8 mouse cellular contexts compared by ENCODE assay signal in genomic region chr6:21850526-21851345, GRCm38 (mm10). TPM values are rescaled to one million over a fixed set of nuclear protein-coding genes. Genes with fewer than 3 reads are reported as not detected.
DNase-seq lines count a peak whose midpoint lies in the region; ATAC-seq and TF ChIP-seq lines count a peak whose summit lies in the region.

No protein-coding gene starts in this region.

- DNase-seq in cerebellum, adult 2 months = peak; percentile 7 to 16
- DNase-seq in cerebellum, adult 9-11 months = no peak
- DNase-seq in embryonic facial prominence, embryonic 10.5 days (ENCODE audit: low spot score) = peak; percentile 46
- DNase-seq in heart, postnatal 36 days = peak; percentile 22 to 35
- DNase-seq in limb, embryonic 11.5 days (ENCODE audit: low spot score) = peak; percentile 45
- no peak for DNase-seq in yolk sac, embryonic 10.5 days (ENCODE audit: low spot score)
- no peak for DNase-seq in B cell, adult 2 months

- no peak overlapping the region for H3K4me3 ChIP-seq in cerebellum, adult 2 months (replicated peaks; ENCODE audit: insufficient read depth, low read depth, low read length)
- H3K4me3 ChIP-seq in embryonic facial prominence, embryonic 10.5 days = peak overlapping the region; percentile 76
- peak overlapping the region; percentile 76 for H3K4me3 ChIP-seq in limb, embryonic 11.5 days (ENCODE audit: low read depth, low read length)
- peak overlapping the region; percentile 92 for H3K4me3 ChIP-seq in midbrain, embryonic 16.5 days (ENCODE audit: low read depth, low read length)

- peak overlapping the region; percentile 58 for H3K4me2 ChIP-seq in limb, embryonic 11.5 days (ENCODE audit: low read depth, severe bottlenecking)
- peak overlapping the region; percentile 71 for H3K4me2 ChIP-seq in midbrain, embryonic 16.5 days (ENCODE audit: low read length)

- H3K36me3 ChIP-seq in embryonic facial prominence, embryonic 10.5 days (replicated peaks) = peaks cover 32% of the 10 kb centered on the region
- H3K36me3 ChIP-seq in limb, embryonic 11.5 days (ENCODE audit: control insufficient read depth, insufficient read depth, low read length) = no peaks in the 10 kb centered on the region
- 0 out of 2 replicates have a peak, but pooled peaks cover 6% of the 10 kb centered on the region for H3K36me3 ChIP-seq in midbrain, embryonic 16.5 days (ENCODE audit: control insufficient read depth, insufficient read depth, low read length)

- ATAC-seq in limb, embryonic 11.5 days (ENCODE audit: insufficient number of reproducible peaks, low FRiP score, low TSS enrichment, low read depth) = no peak
- peak; percentile 53 for ATAC-seq in midbrain, embryonic 16.5 days

- WGBS in cerebellum, adult 2 months = 31% methylated on average over 21 of the region's 21 CpGs
- 25% methylated on average over 21 of the region's 21 CpGs for WGBS in embryonic facial prominence, embryonic 10.5 days
- 25% methylated on average over 21 of the region's 21 CpGs for WGBS in limb, embryonic 11.5 days
- WGBS in midbrain, embryonic 16.5 days = 25% methylated on average over 21 of the region's 21 CpGs

- TF ChIP-seq POLR2A in cerebellum, adult 2 months (IDR thresholded peaks at IDR 0.05; ENCODE audit: borderline replicate concordance, insufficient read depth, low read length) = no peak

- intact Hi-C loops in heart, postnatal 36 days (cut with DNase I) = loop anchor here (2.0 to 5.0 kb wide), 2 partner anchors 98 to 222 kb away; partner anchors contain the start of gene Ing3

- H3K27ac ChIP-seq in cerebellum, adult 2 months (ENCODE audit: insufficient read depth, low read length) = no peak overlapping the region
- peak overlapping the region; percentile 93 for H3K27ac ChIP-seq in embryonic facial prominence, embryonic 10.5 days (replicated peaks)
- no peak overlapping the region for H3K27ac ChIP-seq in limb, embryonic 11.5 days (replicated peaks; ENCODE audit: low read depth, low read length)
- H3K27ac ChIP-seq in midbrain, embryonic 16.5 days (ENCODE audit: low read length) = no peak overlapping the region

- H3K9ac ChIP-seq in limb, embryonic 11.5 days (ENCODE audit: low read length) = peak overlapping the region; percentile 86
- peak overlapping the region; percentile 88 for H3K9ac ChIP-seq in midbrain, embryonic 16.5 days (ENCODE audit: low read depth, low read length)

- no peaks in the 10 kb centered on the region for H3K4me1 ChIP-seq in cerebellum, adult 2 months (ENCODE audit: control insufficient read depth, insufficient read depth, low read length)
- peaks cover 23% of the 10 kb centered on the region for H3K4me1 ChIP-seq in embryonic facial prominence, embryonic 10.5 days
- no peaks in the 10 kb centered on the region for H3K4me1 ChIP-seq in limb, embryonic 11.5 days (ENCODE audit: control insufficient read depth, insufficient read depth, low read length)
- peaks cover 14% of the 10 kb centered on the region; the same call in 1 of the 2 replicates for H3K4me1 ChIP-seq in midbrain, embryonic 16.5 days (ENCODE audit: control insufficient read depth, insufficient read depth, low read length)

- no peaks in the 10 kb centered on the region for H3K9me3 ChIP-seq in embryonic facial prominence, embryonic 10.5 days
- H3K9me3 ChIP-seq in limb, embryonic 11.5 days (ENCODE audit: control insufficient read depth, low read length) = no peaks in the 10 kb centered on the region
- H3K9me3 ChIP-seq in midbrain, embryonic 16.5 days (replicated peaks; ENCODE audit: control insufficient read depth, low read length, poor library complexity, severe bottlenecking) = no peaks in the 10 kb centered on the region

- H3K27me3 ChIP-seq in cerebellum, adult 2 months (ENCODE audit: control insufficient read depth, insufficient read depth, low read length) = no peaks in the 10 kb centered on the region
- no peaks in the 10 kb centered on the region for H3K27me3 ChIP-seq in embryonic facial prominence, embryonic 10.5 days (replicated peaks; ENCODE audit: low read depth, poor library complexity, severe bottlenecking)
- H3K27me3 ChIP-seq in limb, embryonic 11.5 days (ENCODE audit: control insufficient read depth, insufficient read depth, low read length) = no peaks in the 10 kb centered on the region
- no peaks in the 10 kb centered on the region for H3K27me3 ChIP-seq in midbrain, embryonic 16.5 days (ENCODE audit: control insufficient read depth, insufficient read depth, low read depth, low read length)

- TF ChIP-seq CTCF in cerebellum, adult 2 months (IDR thresholded peaks at IDR 0.05; ENCODE audit: borderline replicate concordance, insufficient read depth, low read depth, low read length) = no peak

RNA-seq across cellular contexts. Expression of gene Tspan12, which starts 1.6 kb away (rescaled TPM):
- 17.2 and 17.8 TPM in 2 replicates for polyA plus RNA-seq in cerebellum, adult 2 months (2012; rRNA removed)
- polyA plus RNA-seq in embryonic facial prominence, embryonic 10.5 days (2016; fragmentation: Nextera tagmentation; extraction: Ambion mirVana) = 63.8 and 64.9 TPM in 2 replicates
- 10 to 100 TPM; 77.4 to 79.7 TPM for total RNA-seq in heart, postnatal 36 days (2021)
- 44.4 and 47.7 TPM in 2 replicates for polyA plus RNA-seq in limb, embryonic 11.5 days (2014; fragmentation: Nextera tagmentation; extraction: Ambion mirVana)
- 59.2 and 63.2 TPM in 2 replicates for polyA plus RNA-seq in midbrain, embryonic 16.5 days (2015; fragmentation: Nextera tagmentation; extraction: Ambion mirVana)

Comparison
In these comparisons a context has a peak if more than half of its experiments do, and no peak if none do; other contexts are left out.
1. DNase-seq: peak in cerebellum, adult 2 months (2 of 2), embryonic facial prominence, embryonic 10.5 days (single experiment), heart, postnatal 36 days (2 of 2) and limb, embryonic 11.5 days (single experiment); none in cerebellum, adult 9-11 months (single experiment), yolk sac, embryonic 10.5 days (single experiment) and B cell, adult 2 months (0 of 2).